Mouse (Mus musculus): Measurements from ENCODE around the gene Ap3s2. TPM values are rescaled to one million over a fixed set of nuclear protein-coding genes. Genes with fewer than 3 reads are reported as not detected.

Ap3s2 gene
- polyA plus RNA-seq, 1 experiment: 14.3 TPM

DNA sequence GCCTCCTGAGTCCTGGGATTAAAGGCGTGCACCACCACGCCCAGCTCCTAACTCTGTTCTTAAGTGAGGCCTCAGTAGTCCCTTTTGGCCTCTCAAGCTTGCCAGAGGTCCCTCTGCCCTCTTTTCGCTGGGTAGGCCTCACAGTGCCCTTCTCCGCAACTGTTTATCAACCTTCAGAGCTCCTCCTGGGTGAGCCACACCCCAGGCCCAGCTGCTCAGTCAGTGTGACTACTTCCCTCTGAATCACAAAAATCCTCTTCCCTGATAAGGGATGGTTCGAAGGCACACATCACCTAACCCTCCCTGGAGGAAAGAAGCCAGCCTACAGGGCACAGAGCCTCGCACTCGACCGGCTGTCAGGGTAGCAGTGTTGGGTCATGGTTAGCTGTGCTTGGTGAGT lies 58.7 kb downstream of the Ap3s2 start:
- no peak overlapping the region for H3ac ChIP-seq (ENCODE audit: control insufficient read depth, insufficient read length, low read depth)
- H3K27me3 ChIP-seq (ENCODE audit: control insufficient read depth, insufficient read depth, insufficient read length): no peaks in the 10 kb centered on the region
- TF ChIP-seq FOSL1 (IDR thresholded peaks at IDR 0.05; ENCODE audit: insufficient read depth, low read length, poor library complexity, severe bottlenecking) (no peak), USF1 (IDR thresholded peaks at IDR 0.05; ENCODE audit: low read depth) (no peak), MAX (IDR thresholded peaks at IDR 0.05) (no peak), MYOG (IDR thresholded peaks at IDR 0.05; ENCODE audit: control insufficient read depth, extremely low read depth, insufficient read length) (no peak), CEBPB (IDR thresholded peaks at IDR 0.05; ENCODE audit: low read depth) (no peak), MYOD1 (IDR thresholded peaks at IDR 0.05; ENCODE audit: control insufficient read depth, insufficient read length, low read depth) (no peak), CTCF (IDR thresholded peaks at IDR 0.05; ENCODE audit: control insufficient read depth, insufficient read depth, insufficient read length) (no peak)
- H3K36me3 ChIP-seq (ENCODE audit: control insufficient read depth, insufficient read depth): no peaks in the 10 kb centered on the region
- no peak overlapping the region for H3K4me3 ChIP-seq (ENCODE audit: insufficient read depth, poor library complexity, severe bottlenecking)
- H3K79me3 ChIP-seq (ENCODE audit: low read depth): no peaks in the 10 kb centered on the region
- H3K79me2 ChIP-seq (ENCODE audit: control insufficient read depth, insufficient read depth): no peaks in the 10 kb centered on the region

DNA sequence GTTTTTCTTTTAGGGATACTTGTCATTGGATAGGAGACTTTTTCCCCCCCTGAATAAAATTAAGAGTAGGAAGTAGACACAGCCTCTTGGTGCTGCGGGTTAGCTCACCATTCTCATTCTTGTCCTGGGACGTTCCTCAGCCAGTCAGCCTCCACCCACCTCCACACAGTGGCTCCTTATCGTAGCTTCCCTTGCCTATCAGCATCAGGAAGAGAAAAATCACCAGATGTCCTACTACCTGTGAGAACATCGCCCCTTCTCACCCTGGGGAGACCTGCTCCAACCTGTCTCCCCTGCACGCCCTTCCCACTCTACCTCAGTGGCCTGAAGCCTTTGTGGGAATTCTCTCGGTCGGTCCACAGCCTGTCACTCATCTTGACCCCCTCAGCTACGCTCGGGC lies 59.6 kb downstream of the Ap3s2 start, which contains the start of gene Anpep:
Gene Anpep, minus strand, starts transcription at position 249 of the 400 bp plus-strand sequence.
- H3ac ChIP-seq (ENCODE audit: control insufficient read depth, insufficient read length, low read depth): no peak within 1 kb of the TSS
- no peak within 1 kb of the TSS for H3K4me3 ChIP-seq (ENCODE audit: insufficient read depth, poor library complexity, severe bottlenecking)
- H3K36me3 ChIP-seq (ENCODE audit: control insufficient read depth, insufficient read depth): no peaks in the 10 kb centered on the region
- TF ChIP-seq CEBPB (IDR thresholded peaks at IDR 0.05; ENCODE audit: low read depth) (no peak), FOSL1 (IDR thresholded peaks at IDR 0.05; ENCODE audit: insufficient read depth, low read length, poor library complexity, severe bottlenecking) (no peak), MYOD1 (IDR thresholded peaks at IDR 0.05; ENCODE audit: control insufficient read depth, insufficient read length, low read depth) (no peak), MAX (IDR thresholded peaks at IDR 0.05) (no peak), CTCF (IDR thresholded peaks at IDR 0.05; ENCODE audit: control insufficient read depth, insufficient read depth, insufficient read length) (no peak), USF1 (IDR thresholded peaks at IDR 0.05; ENCODE audit: low read depth) (no peak), MYOG (IDR thresholded peaks at IDR 0.05; ENCODE audit: control insufficient read depth, extremely low read depth, insufficient read length) (no peak)
- H3K27me3 ChIP-seq (ENCODE audit: control insufficient read depth, insufficient read depth, insufficient read length): no peaks in the 10 kb centered on the region
- H3K79me3 ChIP-seq (ENCODE audit: low read depth): no peaks in the 10 kb centered on the region
- no peaks in the 10 kb centered on the region for H3K79me2 ChIP-seq (ENCODE audit: control insufficient read depth, insufficient read depth)

DNA sequence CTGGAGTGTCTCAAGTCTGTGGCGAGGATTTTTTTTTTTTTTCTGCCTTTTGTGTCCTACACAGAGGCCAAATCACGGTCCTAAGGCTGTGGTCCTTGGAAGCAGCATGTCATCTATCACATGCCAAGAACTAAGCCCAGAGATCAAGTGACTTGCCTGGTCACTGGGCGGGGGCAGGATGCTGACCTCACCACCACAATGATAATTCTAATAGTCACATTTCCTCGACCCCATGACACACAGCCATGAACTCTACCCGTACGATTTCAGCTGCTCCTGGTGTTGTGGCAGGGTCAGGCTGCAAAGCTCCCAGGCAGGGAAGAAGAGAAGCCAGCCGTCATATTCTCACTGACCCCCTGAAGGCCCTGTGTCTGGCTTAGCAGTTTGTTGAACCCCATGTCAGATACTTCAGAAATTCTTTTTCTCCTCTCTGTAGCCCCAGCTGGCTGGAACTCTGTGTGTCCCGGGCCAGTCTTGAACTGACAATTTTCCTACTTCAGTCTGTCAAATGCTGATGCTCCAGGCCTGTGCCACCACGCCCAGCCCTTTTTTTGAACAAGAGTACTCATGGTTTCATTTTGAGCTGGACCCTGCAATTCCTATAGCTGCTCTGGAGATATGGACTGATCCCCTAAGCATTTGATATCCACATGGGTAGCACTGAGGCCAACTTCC lies 61.4 kb downstream of the Ap3s2 start:
- Histone ChIP-seq H3K79me3 (ENCODE audit: low read depth) (no peaks in the 10 kb centered on the region), H3K36me3 (ENCODE audit: control insufficient read depth, insufficient read depth) (no peaks in the 10 kb centered on the region), H3K27me3 (ENCODE audit: control insufficient read depth, insufficient read depth, insufficient read length) (no peaks in the 10 kb centered on the region), H3ac (ENCODE audit: control insufficient read depth, insufficient read length, low read depth) (no peak overlapping the region), H3K79me2 (ENCODE audit: control insufficient read depth, insufficient read depth) (no peaks in the 10 kb centered on the region), H3K4me3 (ENCODE audit: insufficient read depth, poor library complexity, severe bottlenecking) (no peak overlapping the region)
- TF ChIP-seq MAX (IDR thresholded peaks at IDR 0.05) (no peak), MYOG (IDR thresholded peaks at IDR 0.05; ENCODE audit: control insufficient read depth, extremely low read depth, insufficient read length) (no peak), USF1 (IDR thresholded peaks at IDR 0.05; ENCODE audit: low read depth) (peak; percentile 45)

DNA sequence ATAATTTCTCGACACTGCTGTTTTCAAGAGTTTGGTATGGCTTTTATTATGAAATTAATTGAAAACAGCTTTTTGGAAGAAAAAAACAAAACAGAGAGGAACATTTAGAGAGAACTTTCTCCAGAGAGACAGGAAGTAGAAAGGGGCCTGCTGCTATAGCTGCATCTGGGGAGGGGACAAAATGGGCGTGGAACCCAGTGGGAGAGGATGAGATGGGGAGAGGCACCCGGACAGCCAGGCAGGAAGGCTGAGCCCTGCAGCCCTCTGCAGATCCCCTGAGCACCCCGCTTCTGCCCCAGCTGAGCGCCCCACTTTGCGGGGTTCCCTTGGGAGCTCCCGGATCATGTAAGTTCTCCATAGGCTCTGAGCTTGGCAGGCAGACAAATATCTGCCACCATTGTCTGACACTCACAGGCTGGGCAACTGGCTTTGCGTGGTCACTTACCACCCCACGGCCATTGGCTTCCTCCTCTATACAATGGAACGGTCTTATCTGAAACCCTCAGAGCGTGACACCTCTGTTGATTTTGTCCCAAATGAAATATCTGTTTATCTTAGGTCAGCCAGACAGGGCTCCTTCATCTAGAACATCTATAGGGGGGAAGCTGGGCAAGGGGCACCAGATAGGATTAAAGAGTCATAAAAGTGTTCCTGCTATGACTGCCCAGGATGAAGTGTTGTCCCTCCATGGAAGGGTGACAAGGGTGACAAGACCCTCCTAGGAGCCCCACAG lies 62.1 kb downstream of the Ap3s2 start:
- Histone ChIP-seq H3K79me2 (ENCODE audit: control insufficient read depth, insufficient read depth) (no peaks in the 10 kb centered on the region), H3K79me3 (ENCODE audit: low read depth) (no peaks in the 10 kb centered on the region), H3K36me3 (ENCODE audit: control insufficient read depth, insufficient read depth) (no peaks in the 10 kb centered on the region), H3ac (ENCODE audit: control insufficient read depth, insufficient read length, low read depth) (no peak overlapping the region), H3K4me3 (ENCODE audit: insufficient read depth, poor library complexity, severe bottlenecking) (no peak overlapping the region), H3K27me3 (ENCODE audit: control insufficient read depth, insufficient read depth, insufficient read length) (no peaks in the 10 kb centered on the region)
- TF ChIP-seq FOSL1 (IDR thresholded peaks at IDR 0.05; ENCODE audit: insufficient read depth, low read length, poor library complexity, severe bottlenecking) (no peak), CEBPB (IDR thresholded peaks at IDR 0.05; ENCODE audit: low read depth) (no peak), CTCF (IDR thresholded peaks at IDR 0.05; ENCODE audit: control insufficient read depth, insufficient read depth, insufficient read length) (no peak), MAX (IDR thresholded peaks at IDR 0.05) (no peak), USF1 (IDR thresholded peaks at IDR 0.05; ENCODE audit: low read depth) (no peak), MYOD1 (IDR thresholded peaks at IDR 0.05; ENCODE audit: control insufficient read depth, insufficient read length, low read depth) (no peak), MYOG (IDR thresholded peaks at IDR 0.05; ENCODE audit: control insufficient read depth, extremely low read depth, insufficient read length) (no peak)

DNA sequence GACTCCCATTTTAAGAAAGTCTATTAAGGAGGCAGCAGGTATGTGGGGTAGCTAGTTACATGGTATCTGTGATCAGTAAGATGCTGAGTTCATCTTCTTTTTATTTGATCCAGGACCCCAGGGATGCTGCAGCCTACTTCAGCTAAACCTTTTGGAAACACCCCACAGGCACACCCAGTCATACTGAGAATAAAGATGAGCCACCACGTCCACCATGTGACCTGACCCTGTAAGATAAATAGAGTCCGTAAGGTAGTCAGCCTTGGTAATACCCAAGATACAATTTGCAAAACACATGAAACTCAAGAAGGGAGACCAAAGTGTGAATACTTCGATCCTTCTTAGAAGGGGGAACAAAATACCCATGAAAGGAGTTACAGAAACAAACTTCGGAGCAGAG lies 64.1 kb downstream of the Ap3s2 start:
- Histone ChIP-seq H3K4me3 (ENCODE audit: insufficient read depth, poor library complexity, severe bottlenecking) (no peak overlapping the region), H3K27me3 (ENCODE audit: control insufficient read depth, insufficient read depth, insufficient read length) (no peaks in the 10 kb centered on the region), H3ac (ENCODE audit: control insufficient read depth, insufficient read length, low read depth) (no peak overlapping the region), H3K79me2 (ENCODE audit: control insufficient read depth, insufficient read depth) (no peaks in the 10 kb centered on the region), H3K36me3 (ENCODE audit: control insufficient read depth, insufficient read depth) (no peaks in the 10 kb centered on the region), H3K79me3 (ENCODE audit: low read depth) (no peaks in the 10 kb centered on the region)
- no peak for TF ChIP-seq CTCF (IDR thresholded peaks at IDR 0.05; ENCODE audit: control insufficient read depth, insufficient read depth, insufficient read length)
- no peak for TF ChIP-seq MYOG (IDR thresholded peaks at IDR 0.05; ENCODE audit: control insufficient read depth, extremely low read depth, insufficient read length)
- TF ChIP-seq FOSL1 (IDR thresholded peaks at IDR 0.05; ENCODE audit: insufficient read depth, low read length, poor library complexity, severe bottlenecking): no peak
- TF ChIP-seq CEBPB (IDR thresholded peaks at IDR 0.05; ENCODE audit: low read depth): no peak
- TF ChIP-seq MYOD1 (IDR thresholded peaks at IDR 0.05; ENCODE audit: control insufficient read depth, insufficient read length, low read depth): no peak
- TF ChIP-seq MAX (IDR thresholded peaks at IDR 0.05): no peak
- no peak for TF ChIP-seq USF1 (IDR thresholded peaks at IDR 0.05; ENCODE audit: low read depth)
